Mouse (Mus musculus): ENCODE measurements at regions not wholly inside any gene's neighbourhood (a gene's known extent, or its start where the extent isn't known, plus 50 kb on each side); places are given as distances from the start of the nearest gene placed in this dataset.

DNA sequence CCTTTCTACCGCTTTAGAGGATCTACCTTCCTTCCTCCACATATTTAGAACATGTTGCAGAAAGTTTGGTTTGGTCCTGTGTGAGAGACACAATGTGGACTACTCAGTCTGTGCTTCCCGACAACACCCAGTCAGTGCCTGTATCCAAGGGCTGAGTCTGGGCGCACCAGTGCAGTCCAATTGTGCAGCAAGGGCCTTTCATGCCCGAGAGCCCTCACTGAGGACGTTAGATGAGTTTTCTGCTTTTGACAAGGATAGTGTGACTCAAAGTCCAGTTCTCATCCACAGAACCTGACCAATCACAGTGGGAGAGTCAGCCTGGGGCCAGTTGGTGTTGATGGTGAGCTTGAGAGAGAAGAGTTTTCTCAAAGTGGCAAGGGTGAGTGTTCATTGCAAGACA lies 81.4 kb upstream of the Zfp648 start:
- no peak for TF ChIP-seq CTCF (IDR thresholded peaks at IDR 0.05; ENCODE audit: borderline replicate concordance, control insufficient read depth, extremely low read depth, insufficient read depth, low read length, poor library complexity)
- no peak for TF ChIP-seq POLR2A (IDR thresholded peaks at IDR 0.05; ENCODE audit: control insufficient read depth, extremely low read depth, insufficient read depth, low read length, poor library complexity)

All from thymus, adult 2 months (tissue).